Mouse (Mus musculus) kidney, postnatal 4 days (tissue): ENCODE data around the gene Cfb.
"Not testable (repeated sequence)": the region's sequence is repeated elsewhere in the genome, so short reads cannot be mapped to it uniquely, and the experiment has no call there.

Experiments
- DNase-seq, 2 experiments: peaks; one replicate each; pipeline ENCODE4 v3.0.0; 2021; ENCODE audit warnings: mixed read lengths in 2 of 2

The Cfb gene

GRCm38 (mm10) chr17:34836155-34836855 is 26.0 kb downstream of the Cfb start:
- no peak for DNase-seq

- not testable (repeated sequence) for DNase-seq
Measured at GRCm38 (mm10) chr17:34830776-34831175, 31.5 kb downstream of the Cfb start.

- DNase-seq = no peak
Measured at GRCm38 (mm10) chr17:34814818-34815370, 47.4 kb downstream of the Cfb start.

GRCm38 (mm10) chr17:34813747-34814146 is 48.6 kb downstream of the Cfb start:
- DNase-seq = peak; percentile 57 to 65

- no peak for DNase-seq
Measured at GRCm38 (mm10) chr17:34811275-34811674, 51.0 kb downstream of the Cfb start.

- DNase-seq = not testable (repeated sequence)
Measured at GRCm38 (mm10) chr17:34810811-34811210, 51.5 kb downstream of the Cfb start.

GRCm38 (mm10) chr17:34810411-34810810 is 51.9 kb downstream of the Cfb start:
- not testable (repeated sequence) for DNase-seq

- DNase-seq = no peak
Measured at GRCm38 (mm10) chr17:34808599-34809205, 53.6 kb downstream of the Cfb start.

- no peak for DNase-seq
Measured at GRCm38 (mm10) chr17:34807176-34807575, 55.1 kb downstream of the Cfb start.
